Mouse (Mus musculus) kidney, adult 9 months (tissue): ENCODE data around the gene Jade1.

Source experiments
- DNase-seq: peaks from one replicate; pipeline ENCODE4 v3.0.0; 2022

Gene Jade1

DNA sequence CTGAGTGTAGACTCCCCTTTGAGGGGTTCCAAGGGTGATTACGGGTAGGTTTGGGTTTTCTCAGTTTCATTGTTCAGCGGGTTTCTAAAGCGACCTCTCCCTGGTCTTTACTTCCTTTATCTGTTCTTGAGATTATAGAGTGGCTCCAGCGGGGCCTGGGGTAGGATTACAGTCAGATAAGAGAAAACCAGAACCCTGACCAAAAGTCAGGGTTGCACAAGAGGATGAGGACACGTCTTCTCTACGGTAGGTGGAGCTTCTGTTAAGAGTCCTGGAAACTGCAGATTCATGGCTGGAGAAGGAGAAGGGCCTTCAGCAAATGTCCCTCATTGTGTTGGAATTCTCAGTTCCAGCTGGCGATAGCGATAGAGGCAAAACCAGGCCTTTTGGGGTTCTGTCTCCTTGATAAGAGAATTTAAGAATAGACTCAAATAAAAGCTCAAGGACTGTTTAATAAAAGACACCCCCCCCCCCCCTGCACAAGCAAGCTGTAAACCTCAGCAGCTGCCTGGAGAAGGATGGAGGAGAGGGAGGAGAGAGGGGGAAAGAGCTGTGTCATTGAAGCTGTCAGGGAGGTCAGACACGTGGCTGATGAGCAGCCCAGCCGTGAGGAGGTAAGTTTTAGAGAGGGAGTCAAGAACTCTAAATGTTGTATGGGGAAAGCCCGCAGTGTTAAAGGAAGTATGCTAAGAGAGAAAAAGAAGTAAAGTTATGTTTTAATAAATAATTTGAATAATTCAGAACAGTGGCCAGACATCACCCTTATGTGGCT, 2.6 kb upstream of the Jade1 start:
- no peak for DNase-seq

DNA sequence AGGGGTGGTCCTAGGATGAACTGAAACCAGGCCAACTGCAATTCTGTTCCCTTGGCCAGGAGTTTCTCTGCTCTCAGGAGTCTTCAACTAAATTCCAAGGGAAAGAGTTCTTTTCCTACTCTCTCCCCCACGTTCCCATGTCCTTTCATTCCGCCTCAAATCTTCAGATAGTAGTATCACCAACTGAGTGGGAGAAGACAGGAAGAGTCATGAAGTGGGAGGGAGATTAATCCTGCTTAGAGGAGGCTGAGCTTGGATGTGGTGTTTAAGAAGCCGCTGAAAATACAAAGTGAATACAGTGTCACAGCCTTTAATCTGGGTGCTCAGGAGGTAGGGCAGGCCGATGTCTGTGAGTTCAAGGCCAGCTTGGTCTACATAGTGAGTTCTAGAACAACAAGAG, 1.9 kb upstream of the Jade1 start:
- DNase-seq, result no peak

DNA sequence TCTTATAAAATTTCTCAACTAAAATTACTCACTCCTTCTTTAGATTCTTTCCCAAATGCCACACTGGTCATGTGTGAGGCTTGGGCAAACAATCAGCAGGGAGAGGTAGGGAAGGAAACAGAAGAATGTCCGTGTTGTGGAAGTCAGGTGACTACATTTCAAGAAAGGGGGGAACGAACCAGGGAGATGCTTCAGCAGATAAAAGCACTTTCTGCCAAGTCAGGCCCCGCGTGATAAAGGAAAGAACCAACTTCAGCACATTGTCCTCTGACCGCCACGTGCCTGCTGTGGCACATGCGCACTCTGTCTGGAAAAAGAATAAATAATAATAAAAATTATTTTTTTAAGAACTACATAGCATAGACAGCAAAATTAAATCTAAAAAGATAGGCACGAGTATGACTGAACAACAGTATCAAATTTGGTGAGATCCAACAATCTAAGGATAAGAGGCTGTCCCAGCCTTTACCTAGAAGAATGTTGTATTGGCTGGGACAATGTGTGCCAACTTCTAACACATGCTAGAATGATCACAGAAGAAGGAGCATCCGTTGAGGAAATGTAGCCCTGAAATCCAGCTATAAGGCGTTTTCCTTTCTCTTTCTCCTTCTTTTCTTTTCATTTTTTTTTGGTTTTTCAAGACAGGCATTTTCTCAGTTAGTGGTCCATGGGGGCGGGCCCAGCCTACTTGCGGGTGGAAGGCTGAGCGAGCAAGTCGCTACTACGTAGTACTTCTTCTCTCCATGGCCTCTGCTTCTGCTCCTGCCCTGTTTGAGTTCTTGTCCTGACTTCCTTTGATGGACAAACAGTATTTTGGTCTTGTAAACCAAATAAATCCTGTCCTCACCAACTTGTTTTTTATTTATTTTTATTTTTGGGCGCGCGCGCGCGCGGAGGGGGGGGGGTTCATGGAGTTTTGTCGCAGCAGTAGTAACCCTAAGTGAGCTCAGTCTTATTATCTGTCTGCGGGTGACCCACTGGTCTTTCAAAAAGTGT, 753 bp upstream of the Jade1 start:
- no peak for DNase-seq

DNA sequence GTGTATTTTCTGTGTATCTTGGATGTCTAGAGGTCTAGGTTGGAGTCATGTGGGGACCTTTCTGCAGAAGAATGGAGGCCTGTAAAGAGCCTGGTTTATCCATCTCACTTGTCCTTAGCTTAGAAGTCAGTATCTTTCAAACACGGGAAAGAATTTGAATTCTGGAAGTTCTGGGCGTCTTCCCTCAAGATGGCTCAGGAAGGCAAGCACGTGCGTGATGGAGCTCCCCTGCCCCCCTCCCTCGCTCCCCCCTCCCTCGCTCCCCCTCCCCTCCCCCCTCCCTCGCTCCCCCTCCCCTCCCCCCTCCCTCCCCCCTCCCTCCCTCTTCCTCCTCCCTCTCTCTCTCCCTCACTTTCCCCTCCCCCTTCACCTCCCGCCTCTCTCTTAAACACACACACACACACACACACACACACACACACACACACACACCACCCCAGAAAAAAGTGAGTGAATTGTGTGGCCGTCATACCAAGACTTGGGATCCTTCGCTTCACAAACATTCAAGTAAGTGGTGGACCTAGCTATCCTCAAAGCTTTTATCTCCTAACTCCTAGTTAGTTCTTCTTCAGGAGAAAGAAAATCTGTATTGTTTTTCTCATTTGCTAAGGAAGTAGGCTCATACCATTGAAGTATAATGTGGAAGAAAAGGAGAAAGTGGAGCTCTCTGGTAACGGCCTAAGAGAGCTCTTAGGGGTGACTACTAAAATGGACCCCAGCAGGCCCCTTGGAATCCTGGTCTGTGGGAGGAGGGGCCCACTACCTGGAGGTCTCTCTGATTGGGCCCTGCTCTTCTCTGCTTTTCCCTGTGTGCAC, 1.1 kb downstream of the Jade1 start:
- no peak for DNase-seq

DNA sequence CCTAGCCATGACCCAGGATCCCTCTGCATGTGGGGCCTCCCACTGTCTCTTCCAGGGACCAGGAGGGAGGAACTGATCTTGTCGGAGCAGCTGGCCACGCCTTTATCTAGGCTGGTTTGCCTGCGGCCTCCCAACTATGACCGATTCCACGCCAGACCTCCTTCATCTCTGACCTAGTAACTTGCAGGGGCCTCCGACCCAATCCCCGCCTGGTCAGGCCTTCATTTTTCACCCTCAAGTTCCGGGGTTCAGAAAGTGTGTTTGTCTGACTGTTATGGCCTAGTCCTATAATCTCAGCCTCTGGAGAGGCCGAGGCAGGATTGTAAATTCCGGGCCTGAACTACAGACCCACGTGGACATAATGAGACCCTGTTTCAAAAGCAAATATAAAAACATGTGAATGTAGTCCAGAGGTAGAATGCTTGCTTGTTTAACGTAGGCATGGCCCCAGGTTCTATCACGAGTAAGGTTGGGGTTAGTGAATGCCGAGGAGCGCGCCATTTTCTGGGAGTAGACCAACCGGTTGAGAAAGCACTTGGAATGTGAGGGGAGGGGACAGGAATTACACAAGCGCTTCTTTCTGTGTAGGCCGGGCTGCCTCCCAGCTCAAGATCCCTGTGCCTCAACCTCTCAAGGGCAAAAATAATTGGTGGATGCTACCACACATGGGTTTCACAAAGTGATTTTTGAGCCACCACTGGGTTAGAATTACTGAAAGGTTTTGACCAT, 1.9 kb downstream of the Jade1 start:
- no peak for DNase-seq

DNA sequence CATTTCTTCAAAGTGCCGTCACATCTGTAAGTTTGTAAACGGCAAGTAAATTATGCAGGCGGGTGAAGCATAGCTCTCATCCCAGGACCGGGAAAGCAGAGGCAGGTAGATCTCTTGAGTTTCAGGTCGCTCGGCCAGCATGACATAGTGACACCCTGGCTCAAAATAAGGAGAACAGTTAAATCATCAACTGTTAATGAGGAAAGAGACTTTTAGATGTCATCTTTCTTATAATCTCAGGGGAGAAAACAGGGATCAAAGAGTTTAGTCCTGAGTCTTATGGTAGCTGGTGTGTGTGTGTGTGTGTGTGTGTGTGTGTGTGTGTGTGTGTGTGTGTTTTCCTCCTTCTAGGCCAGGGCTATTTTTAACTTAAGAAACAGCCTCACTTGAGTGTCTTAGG, 5.0 kb downstream of the Jade1 start:
- DNase-seq, result no peak

DNA sequence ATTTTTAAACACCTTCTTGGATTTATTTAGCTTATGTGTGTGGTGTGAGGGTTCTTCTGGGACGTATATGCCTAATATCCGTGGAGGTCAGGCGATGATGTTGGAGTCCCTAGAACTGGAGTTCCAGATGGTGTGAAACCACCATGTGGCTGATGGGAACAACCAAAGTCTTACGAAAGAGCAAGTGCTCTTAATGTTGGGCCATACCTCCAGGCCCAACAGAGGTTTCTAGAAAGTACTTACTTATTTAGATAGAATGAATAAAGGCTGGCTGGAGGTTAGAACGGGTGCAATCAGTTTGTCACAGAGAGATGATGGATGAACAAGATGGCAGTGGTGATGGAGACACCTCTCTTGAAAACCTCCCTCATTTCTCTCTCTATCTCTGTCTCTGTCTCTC, 6.3 kb downstream of the Jade1 start:
- DNase-seq, result no peak

DNA sequence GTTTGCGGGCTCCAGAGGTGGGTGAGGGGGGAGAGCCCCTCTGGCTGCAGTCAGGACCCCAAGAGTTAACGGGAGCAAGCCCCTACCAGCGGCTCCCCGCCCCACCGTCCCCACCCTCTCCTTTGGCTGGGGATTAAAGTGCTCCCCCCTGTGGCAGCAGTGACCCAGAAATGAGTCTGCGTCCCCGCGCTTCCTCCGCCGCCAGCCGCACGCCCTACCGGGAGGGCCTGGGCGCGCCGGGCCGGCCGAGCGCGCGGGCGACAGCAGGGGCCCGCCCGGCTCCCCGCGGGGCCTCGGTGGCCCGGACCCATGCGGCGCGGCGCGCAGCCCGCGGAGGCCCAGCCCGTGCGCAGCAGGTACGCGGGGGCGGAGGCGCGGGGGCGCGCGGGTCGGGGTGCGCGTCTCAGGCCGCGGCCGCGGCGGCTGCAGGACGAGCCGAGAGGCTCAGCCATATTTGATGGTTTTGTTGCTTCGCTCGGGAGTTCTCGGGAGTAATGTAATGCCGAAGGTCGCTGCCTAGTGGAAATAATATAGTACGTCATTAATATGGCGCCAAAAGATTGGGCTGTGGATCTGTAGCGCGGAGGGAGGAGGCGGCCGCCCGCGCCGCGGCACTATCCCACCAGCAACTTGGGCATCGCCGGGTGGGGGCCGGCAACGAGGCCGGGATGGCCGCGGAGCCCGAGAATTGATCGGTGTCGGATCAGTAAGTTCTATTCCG, 7.8 kb downstream of the Jade1 start:
- DNase-seq, result peak; percentile 85

DNA sequence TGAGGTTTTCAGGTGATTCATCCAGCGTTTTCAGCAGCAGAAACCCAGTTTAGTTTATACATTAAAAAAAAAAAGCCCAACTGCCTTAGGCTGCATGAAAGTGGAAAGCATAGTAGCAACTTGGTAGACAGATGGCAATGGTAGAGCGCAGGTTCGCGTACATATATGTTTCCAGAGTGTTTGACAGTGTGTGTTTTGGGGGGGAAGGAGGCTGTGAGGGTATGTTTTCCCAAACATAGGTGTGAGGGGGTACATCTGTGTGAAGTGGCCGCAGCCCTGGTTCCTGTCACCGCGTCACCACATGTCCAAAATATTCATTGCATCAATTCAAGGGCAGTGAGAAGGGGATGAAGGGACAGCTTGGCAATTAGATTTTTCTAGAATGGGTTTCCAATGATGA, 8.5 kb downstream of the Jade1 start:
- no peak for DNase-seq

DNA sequence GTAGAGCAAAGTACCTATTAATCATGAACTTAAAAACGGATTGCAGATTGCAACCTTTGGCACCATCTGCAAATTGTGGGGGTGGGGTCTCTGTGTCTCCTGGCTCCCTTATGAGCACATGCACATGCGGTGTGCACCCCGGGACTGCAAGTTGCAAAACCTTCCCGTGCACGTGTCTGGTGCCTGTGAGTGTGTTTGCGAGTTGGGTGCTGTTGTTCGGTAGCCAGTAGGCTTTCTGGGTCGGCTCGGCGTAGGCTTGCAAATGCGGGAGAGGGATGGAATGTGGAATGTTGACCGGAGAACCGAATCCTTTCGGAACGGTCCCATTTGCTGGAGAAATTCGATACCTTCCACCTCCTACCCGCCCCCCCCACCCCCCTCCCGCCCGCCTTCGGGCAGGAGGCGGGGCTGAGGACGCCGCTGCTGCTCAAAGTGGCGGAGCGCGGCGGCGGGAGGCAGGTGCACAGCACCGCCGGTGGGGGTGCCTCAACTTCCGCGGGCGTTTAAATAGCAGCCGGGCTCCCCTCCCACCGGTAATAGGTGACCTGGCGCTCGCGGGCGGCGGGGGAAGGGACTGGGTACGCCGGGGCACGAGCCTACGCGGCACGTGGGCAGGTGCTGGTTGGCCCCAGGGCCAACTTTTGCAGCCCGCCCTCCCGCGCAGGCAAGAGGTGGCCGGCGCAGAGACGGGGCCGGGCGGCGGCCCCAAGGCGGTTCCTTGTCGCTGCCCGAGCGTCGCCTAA, 9.1 kb downstream of the Jade1 start:
- DNase-seq, result peak; percentile 97

DNA sequence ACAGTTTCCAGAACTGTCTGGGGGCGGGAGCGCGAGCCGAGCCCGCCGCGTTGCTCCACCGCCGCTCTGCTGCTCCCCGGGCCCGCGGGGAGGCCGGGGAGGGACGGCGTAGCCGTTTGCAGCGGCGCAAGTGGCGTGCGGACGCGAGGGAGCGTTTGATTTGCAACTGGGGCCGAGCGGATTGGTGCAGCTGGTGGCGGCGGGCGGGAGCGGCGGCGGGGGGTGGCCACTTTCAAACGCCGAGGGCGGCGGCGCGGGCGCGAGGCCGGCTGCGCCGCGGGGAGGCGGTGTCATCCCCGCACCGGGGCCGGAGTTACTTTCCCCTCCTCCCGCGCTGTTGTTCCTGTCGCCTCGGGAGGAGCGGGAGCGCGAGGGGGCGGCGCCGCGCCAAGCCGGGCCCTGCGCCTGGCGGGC, 9.9 kb downstream of the Jade1 start:
- peak; percentile 82 for DNase-seq

DNA sequence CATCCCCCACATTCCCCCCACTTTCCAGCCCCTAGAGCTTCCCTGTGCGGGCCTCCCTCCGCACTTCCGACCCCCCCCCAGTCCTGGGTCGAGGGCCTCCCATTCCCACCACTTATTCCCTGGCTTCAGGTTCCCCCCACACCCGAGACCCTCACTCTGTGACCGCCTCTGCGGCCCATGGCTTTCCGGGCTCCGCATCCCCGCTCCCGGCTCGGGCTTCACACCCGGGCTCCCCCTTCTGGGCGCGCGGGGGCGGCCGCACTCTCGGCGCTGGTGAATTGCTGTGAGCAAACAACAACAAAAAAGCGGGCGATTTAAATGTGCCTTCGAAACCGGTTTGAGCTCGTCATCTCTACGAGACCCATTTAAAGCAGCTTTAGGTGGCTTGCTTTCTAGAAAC, 10.4 kb downstream of the Jade1 start:
- peak; percentile 82 for DNase-seq

DNA sequence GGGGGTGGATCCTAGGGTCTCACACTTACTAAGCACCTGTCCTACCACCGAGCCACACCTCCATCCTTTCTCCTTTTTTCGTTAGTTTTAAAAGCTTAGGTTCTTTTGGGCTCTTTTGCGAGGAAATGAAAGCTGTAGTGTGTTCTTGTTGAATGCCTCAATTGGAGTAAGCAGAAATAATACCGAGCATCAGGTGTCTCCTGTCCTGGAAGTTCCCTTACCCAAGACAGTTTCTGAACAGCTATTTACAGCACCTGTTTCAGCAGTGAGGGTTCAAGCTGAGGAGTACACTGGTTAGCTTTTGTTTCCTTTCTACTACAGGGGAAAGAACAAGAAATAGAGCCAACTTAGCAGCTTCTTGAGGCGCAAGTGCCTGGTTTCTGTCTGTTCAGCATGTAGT, 14.4 kb downstream of the Jade1 start:
- no peak for DNase-seq

DNA sequence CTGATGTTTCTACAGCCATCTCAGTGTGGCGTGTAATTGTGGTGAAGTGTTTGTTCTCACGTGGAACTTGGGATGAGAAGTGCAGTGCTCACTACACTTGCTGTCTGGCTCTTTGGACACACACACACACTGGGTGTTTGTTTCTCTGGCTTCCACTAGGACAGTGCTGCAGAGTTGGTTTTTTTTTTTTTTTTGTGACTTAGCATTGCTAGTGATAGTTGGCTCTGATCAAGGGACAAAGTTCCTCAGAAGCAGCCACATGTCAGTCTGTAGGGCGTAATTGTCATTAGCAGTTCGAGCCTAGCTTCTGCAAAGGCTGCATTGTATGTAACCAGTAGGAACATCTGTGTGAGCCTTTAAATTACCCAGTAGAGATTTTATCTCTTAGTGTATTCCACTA, 16.6 kb downstream of the Jade1 start:
- DNase-seq, result no peak

DNA sequence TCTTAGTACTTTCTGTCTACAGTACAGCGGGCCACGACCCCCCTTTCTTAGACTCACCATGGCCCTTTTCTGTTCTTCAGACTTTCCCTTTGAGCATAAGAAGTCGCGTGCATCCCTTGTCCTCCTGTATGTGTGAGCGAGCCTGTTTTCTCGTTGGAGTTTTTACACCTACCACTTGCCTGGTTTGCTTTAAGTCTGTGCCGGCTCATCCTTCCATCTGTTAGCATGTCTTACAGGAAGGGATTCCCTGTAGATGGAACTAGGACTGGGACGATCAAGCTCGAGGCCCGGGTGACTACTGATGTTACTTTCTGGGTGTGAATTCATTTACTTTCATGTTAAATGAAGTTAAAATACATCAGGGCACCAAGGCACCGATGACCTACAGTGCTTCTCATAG, 17.4 kb downstream of the Jade1 start:
- DNase-seq, result no peak

DNA sequence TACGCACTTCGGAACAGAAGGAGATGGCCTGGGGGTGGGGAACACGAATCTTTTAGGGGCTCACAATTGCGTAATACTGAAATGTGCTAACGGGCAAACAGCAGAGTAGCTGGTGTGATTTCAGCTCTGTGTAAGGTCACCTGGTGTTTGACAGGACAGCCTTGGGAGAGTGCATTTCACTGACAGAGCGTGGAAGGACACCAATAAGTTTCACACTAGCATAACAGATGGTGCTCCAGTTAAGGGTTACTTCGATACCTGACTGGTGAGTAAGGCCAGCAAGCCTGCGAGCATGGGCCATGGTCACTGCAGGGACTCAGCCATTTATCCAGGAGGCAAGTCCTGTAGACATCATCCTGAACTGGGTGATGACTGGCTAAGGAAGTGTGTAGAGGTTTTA, 18.7 kb downstream of the Jade1 start:
- DNase-seq, result no peak

DNA sequence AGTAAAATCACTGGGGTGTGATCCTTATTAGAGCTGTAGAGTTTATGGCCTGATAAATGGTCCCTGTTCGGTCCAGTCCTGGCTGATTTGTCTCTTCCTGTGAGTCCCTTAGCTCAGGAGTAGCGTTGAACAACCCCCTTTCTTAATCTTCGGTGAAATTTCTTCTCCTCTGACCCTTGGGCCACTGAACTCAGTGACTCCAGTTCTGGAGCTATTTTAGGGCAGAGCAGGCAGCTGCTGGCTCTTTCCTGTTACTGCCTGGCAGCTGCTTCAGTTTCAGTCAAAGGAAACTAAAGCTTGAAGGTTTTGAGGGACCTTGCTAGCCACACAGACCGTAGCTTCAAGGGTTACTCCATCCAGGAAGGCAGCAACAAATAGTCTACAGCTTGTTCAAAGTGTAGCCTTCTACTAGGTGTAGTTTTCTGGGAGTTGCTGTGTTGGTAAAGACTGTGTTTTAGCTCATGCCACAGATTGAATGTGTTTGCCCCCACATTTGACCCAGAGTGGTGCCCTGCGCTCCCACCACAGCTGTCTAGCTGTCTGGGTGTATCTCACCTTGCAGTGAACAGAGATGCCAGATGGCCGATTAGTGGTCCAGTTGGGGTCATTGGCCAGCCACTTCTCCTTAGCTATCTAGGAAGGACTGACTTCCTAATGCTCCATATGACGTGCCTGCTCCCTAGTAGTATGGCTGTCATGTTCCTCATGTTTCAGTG, 19.3 kb downstream of the Jade1 start:
- peak; percentile 75 for DNase-seq

DNA sequence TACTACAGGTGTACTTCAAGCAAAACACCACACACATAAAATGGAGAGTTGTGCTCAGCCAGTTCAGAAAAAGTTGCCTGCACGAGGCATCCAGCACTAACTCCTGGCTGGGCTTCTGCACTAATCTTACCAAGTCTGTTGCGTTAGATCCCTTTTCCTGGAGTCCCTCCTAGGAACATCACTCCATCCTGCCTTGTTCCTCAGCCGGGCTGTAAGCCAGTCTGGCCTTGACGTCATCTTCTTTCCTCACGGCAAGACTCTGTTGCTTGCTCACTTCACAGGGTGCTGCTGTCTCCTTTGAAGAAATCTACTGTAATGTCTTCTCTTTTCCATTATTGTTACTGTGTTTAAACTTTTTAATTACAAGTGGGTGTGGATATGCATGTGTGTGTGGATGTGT, 20.4 kb downstream of the Jade1 start:
- DNase-seq, result no peak

DNA sequence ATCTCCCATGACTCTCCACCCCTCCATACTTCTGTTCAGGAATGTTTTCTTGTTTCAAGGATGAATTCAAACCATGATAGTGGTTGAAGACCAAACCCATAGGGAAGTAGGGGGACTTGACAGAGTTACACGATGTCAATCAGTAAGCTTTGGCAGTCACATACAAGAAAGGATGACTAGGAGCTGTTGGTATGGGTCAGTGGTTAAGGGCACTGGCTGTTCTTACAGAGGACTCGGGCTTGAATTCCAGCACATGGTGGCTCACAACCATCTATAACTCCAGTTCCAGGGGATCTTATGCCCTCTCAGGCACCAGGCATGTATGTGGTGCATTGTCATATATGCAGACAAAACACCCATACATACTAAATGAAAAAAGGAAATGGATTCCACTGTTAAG, 21.7 kb downstream of the Jade1 start:
- DNase-seq, result no peak

DNA sequence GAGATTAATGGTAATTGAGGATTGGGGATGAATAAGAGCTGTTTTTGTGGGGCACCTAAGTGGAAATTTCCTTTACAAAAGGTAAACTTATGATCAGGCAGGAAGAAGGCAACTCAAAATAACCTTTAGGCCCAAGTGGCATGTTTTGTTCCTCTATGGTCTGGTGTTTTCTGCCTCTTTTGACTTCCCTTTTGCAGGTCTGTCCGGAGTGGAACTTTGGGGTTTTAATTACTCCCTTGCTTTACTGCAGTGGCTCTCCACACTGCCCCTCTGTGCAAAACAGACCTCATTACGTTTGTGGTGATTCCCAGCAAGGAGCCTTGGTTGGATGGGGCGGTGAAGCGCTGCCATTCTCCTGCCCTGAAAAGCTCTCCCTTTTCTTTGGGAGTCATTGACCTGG, 24.3 kb downstream of the Jade1 start:
- DNase-seq, result no peak
